Mouse (Mus musculus) adrenal gland, postnatal 0 days (tissue): ENCODE measurements around the gene Gm17349. TPM values are rescaled to one million over a fixed set of nuclear protein-coding genes. Genes with fewer than 3 reads are reported as not detected.

ENCODE experiments used
- polyA plus RNA-seq: library from polyadenylated mRNA; unstranded; fragments of >200 nt; fragmentation: Nextera tagmentation; extraction: Ambion mirVana; gene quantifications from 2 replicates; pipeline ENCODE4 v1.2.1, GENCODE M21; 2015

The Gm17349 gene
- not detected in 2 replicates for polyA plus RNA-seq

DNA sequence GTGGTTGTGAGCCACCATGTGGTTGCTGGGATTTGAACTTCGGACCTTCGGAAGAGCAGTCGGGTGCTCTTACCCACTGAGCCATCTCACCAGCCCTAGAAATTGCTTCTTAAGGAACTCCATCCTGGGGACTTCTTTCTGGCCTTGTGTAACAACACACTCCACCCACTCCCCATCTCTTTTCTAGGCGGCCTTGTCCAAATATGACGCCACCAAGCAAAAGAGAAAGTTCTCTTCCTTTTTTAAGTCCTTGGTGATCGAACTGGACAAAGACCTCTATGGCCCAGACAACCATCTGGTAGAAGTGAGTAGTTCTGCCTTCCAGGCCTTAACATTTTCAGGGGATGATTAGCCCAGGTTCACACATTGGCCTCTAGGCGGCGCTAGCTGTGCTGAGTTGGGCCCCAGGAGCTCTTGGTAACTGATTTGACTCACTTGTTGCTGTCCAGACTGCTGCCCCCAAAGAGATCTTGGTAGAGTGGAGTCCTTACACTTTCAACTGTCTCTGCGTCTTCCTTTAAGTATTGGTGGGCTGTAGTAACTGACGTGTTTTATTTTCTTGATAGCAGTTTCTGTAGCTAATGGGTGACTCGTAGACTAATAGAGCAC is at the start of gene Gm17349:
Gene Gm17349 (minus strand): TSS at position 51 of the 609 bp plus-strand sequence.

DNA sequence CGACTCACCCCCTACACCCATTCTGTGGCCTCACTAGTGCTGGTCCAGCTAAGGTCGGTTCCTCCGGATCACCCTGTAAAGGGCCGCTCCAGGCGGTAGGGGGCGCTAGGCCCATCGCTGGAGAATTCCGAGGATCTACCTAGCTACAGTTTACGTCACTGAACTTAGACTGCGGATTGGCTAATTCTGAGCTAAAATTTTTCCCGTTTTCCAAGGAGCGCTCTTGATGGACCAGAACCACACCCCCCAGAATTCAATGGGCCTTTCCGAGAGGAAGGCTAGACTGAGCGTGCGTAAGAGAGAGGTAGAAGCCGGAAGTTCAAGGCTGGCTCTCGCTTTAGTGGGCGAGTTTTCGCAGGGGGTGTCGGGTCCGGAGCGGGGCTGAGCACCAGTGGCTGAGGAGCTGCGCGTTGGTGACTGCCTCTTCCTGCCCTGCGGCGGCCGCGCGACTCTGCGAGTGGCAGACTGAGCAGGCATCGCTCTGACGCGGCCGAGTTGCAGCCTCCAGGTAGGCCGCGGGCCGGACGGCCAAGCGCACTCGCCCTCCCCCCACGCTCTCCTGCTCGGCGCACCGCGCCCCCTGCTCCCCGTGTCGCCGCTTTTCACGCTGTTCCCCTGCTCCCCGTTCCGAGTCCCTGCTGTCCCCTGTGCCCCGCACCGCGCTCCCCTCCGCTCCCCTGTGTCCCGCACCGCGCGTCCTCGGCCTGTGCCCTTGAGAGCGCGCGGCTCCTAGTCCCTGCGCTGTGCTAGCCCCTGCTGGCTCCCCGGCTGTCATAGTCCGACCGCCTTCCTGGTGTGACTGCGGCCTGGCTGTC is 20.3 kb upstream of the Gm17349 start, which contains the start of gene Cox14:
Gene Cox14 (plus strand): TSS at position 278 of the 815 bp plus-strand sequence.

DNA sequence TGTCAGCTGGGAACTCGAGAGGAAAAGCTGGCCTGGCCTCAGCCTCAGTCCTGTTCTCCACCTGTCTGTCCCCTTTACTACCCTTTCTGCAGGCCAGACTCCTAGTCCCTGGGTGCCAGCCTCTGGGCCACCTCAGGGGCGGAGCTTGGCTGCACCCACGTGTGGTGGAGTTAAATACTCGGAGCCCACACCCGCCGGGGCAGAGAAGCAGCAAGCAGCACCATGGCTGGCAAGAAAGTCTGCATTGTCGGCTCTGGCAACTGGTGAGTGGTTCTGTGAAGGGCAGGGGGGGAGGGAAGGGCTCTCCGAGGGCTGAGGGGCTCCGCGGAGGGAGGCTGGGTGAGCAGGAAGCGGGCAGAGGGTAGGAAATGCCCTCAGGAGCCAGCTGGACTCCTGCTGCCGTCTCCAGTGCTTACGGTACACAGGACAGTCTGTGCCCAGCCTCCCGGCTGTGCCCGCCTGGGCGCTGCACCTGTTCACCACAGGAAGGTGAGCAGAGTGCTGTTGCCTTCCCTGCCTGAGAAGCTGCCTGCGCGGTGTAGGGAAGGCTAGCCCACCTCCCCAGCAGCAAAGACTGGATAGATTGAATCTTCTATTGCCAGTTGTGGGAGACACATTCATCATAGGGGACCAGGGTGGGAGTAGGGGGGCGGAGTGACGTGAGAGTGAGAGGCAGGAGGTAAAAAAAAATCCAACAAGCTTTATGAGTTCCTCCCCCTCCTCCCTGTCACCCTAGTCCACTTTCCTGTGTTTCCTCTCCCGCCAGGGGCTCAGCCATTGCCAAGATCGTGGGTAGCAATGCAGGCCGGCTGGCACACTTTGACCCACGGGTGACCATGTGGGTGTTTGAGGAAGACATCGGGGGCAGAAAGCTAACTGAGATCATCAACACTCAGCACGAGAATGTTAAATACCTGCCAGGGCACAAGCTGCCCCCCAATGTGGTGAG is 12.4 kb upstream of the Gm17349 start, which contains the start of gene Gpd1:
Gene Gpd1 (plus strand): TSS at position 130 of the 949 bp plus-strand sequence.

GRCm38 (mm10) chr15:99701999-99702900 is 3.0 kb downstream of the Gm17349 start, which contains the start of gene Smarcd1:
Smarcd1 (plus strand) TSS chr15:99702129.

DNA sequence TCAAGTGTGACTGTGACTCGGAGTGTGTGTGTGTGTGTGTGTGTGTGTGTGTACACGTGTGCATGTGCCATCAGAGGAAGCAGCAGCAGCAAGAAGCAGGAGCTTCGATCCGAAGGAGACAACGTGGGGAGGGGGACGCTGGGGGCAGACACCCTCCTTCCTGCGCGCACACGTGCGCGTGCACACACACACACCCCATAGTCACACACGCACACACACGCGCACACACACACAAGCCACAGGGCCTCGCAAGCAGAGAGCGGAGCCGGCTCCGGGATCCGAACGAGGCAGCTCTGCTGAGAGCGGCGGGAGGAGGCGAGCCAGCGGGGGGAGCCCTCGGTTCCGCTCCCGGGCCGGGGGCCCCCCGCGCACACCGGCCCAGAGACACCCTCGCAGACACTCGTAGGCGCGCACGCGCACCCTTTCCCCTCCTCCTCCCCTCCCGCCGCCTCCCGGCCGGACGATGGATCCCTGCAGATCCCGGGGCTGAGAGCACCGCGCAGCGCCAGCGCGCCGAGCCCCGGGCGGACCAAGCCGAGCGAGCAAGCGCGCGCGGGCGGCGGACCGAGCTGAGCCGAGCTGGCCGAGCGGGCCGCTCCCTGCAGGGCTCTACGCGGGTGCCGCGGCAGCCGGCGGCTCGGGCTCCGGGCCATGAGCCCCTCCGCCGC is 35.0 kb downstream of the Gm17349 start, which contains the start of gene Asic1:
Gene Asic1 (plus strand): TSS at position 215 of the 668 bp plus-strand sequence.

Other genes with a start within 250 kb of the Gm17349 start
- 7.1 and 9.6 TPM in 2 replicates for gene Nckap5l, start 247.7 kb downstream of the Gm17349 start, polyA plus RNA-seq
- 6.8 and 9.1 TPM in 2 replicates for gene Bcdin3d, start 230.8 kb downstream of the Gm17349 start, polyA plus RNA-seq
- gene Faim2, start 177.3 kb downstream of the Gm17349 start, polyA plus RNA-seq = 12.9 and 18.4 TPM in 2 replicates
- 1.4 and 4.6 TPM in 2 replicates for gene Aqp2, start 126.4 kb downstream of the Gm17349 start, polyA plus RNA-seq
- gene Aqp5, start 114.7 kb downstream of the Gm17349 start, polyA plus RNA-seq = 0.41 and 1.4 TPM in 2 replicates
- gene Aqp6, start 104.1 kb downstream of the Gm17349 start, polyA plus RNA-seq = not detected in 2 replicates
- gene Racgap1, start 53.8 kb downstream of the Gm17349 start, polyA plus RNA-seq = 26.2 and 30.6 TPM in 2 replicates
- 1.4 and 2.3 TPM in 2 replicates for gene Asic1, start 35.1 kb downstream of the Gm17349 start, polyA plus RNA-seq
- gene Smarcd1, start 3.4 kb downstream of the Gm17349 start, polyA plus RNA-seq = 24.2 and 30.4 TPM in 2 replicates
- gene Gpd1, start 12.0 kb upstream of the Gm17349 start, polyA plus RNA-seq = 8.4 and 17.2 TPM in 2 replicates
- gene Cox14, start 20.1 kb upstream of the Gm17349 start, polyA plus RNA-seq = 591 and 623 TPM in 2 replicates
- 66.3 and 78.1 TPM in 2 replicates for gene Cers5, start 67.4 kb upstream of the Gm17349 start, polyA plus RNA-seq
- 24.3 and 24.5 TPM in 2 replicates for gene Lima1, start 170.0 kb upstream of the Gm17349 start, polyA plus RNA-seq